Mouse (Mus musculus): ENCODE data around the gene Olfr1042. TPM values are rescaled to one million over a fixed set of nuclear protein-coding genes. Genes with fewer than 3 reads are reported as not detected.

The Olfr1042 gene
- polyA plus RNA-seq (2021; fragmentation: Nextera tagmentation), result not detected in 2 replicates
- long read RNA-seq, experiment 1, result 0 reads
- long read RNA-seq, experiment 2, result 0 reads

GRCm38 (mm10) chr2:86161738-86162137, at the start of gene Olfr1042:
TSS of gene Olfr1042 (minus strand) at chr2:86161838.

GRCm38 (mm10) chr2:86202909-86203308, 41.3 kb upstream of the Olfr1042 start, which contains the start of gene Olfr1045:
TSS of gene Olfr1045 (minus strand) at chr2:86203009.

GRCm38 (mm10) chr2:86185583-86185982, 23.9 kb upstream of the Olfr1042 start, which contains the start of gene Olfr52:
TSS of gene Olfr52 (minus strand) at chr2:86185683.

GRCm38 (mm10) chr2:86177720-86178119, 16.1 kb upstream of the Olfr1042 start, which contains the start of gene Olfr1044:
TSS of gene Olfr1044 (minus strand) at chr2:86177820.

GRCm38 (mm10) chr2:86167422-86167821, 5.8 kb upstream of the Olfr1042 start, which contains the start of gene Olfr1043:
TSS of gene Olfr1043 (minus strand) at chr2:86167522.

GRCm38 (mm10) chr2:86146632-86147031, 15.0 kb downstream of the Olfr1042 start, which contains the start of gene Olfr1040:
TSS of gene Olfr1040 (minus strand) at chr2:86146732.

GRCm38 (mm10) chr2:86135828-86136227, 25.8 kb downstream of the Olfr1042 start, which contains the start of gene Olfr1039:
TSS of gene Olfr1039 (minus strand) at chr2:86135928.

Other genes starting within 250 kb of the Olfr1042 start
- gene Olfr1025-ps1, start 246.6 kb downstream of the Olfr1042 start, polyA plus RNA-seq (2021; fragmentation: Nextera tagmentation), result not detected in 2 replicates
- not detected in 2 replicates for gene Olfr1026, start 240.3 kb downstream of the Olfr1042 start, polyA plus RNA-seq (2021; fragmentation: Nextera tagmentation)
- not detected in 2 replicates for gene Olfr1028, start 211.4 kb downstream of the Olfr1042 start, polyA plus RNA-seq (2021; fragmentation: Nextera tagmentation)
- gene Olfr1029, start 187.9 kb downstream of the Olfr1042 start, polyA plus RNA-seq (2021; fragmentation: Nextera tagmentation), result not detected in 2 replicates
- not detected in 2 replicates for gene Olfr1030, start 182.6 kb downstream of the Olfr1042 start, polyA plus RNA-seq (2021; fragmentation: Nextera tagmentation)
- gene Olfr1031, start 171.5 kb downstream of the Olfr1042 start, polyA plus RNA-seq (2021; fragmentation: Nextera tagmentation), result not detected in 2 replicates
- not detected in 2 replicates for gene Olfr1032, start 156.3 kb downstream of the Olfr1042 start, polyA plus RNA-seq (2021; fragmentation: Nextera tagmentation)
- not detected in 2 replicates for gene Olfr1033, start 141.2 kb downstream of the Olfr1042 start, polyA plus RNA-seq (2021; fragmentation: Nextera tagmentation)
- not detected in 2 replicates for gene Olfr1034, start 116.0 kb downstream of the Olfr1042 start, polyA plus RNA-seq (2021; fragmentation: Nextera tagmentation)
- not detected in 2 replicates for gene Olfr1036, start 87.8 kb downstream of the Olfr1042 start, polyA plus RNA-seq (2021; fragmentation: Nextera tagmentation)
- not detected in 2 replicates for gene Olfr1037, start 74.5 kb downstream of the Olfr1042 start, polyA plus RNA-seq (2021; fragmentation: Nextera tagmentation)
- gene Olfr1039, start 25.9 kb downstream of the Olfr1042 start, polyA plus RNA-seq (2021; fragmentation: Nextera tagmentation), result not detected in 2 replicates
- not detected in 2 replicates for gene Olfr1040, start 15.1 kb downstream of the Olfr1042 start, polyA plus RNA-seq (2021; fragmentation: Nextera tagmentation)
- not detected in 2 replicates for gene Olfr1043, start 5.7 kb upstream of the Olfr1042 start, polyA plus RNA-seq (2021; fragmentation: Nextera tagmentation)
- not detected in 2 replicates for gene Olfr1044, start 16.0 kb upstream of the Olfr1042 start, polyA plus RNA-seq (2021; fragmentation: Nextera tagmentation)
- gene Olfr52, start 23.8 kb upstream of the Olfr1042 start, polyA plus RNA-seq (2021; fragmentation: Nextera tagmentation), result not detected in 2 replicates
- not detected in 2 replicates for gene Olfr1045, start 41.2 kb upstream of the Olfr1042 start, polyA plus RNA-seq (2021; fragmentation: Nextera tagmentation)
- not detected in 2 replicates for gene Olfr1046, start 57.5 kb upstream of the Olfr1042 start, polyA plus RNA-seq (2021; fragmentation: Nextera tagmentation)
- not detected in 2 replicates for gene Olfr1047, start 69.6 kb upstream of the Olfr1042 start, polyA plus RNA-seq (2021; fragmentation: Nextera tagmentation)
- not detected in 2 replicates for gene Olfr1048, start 78.5 kb upstream of the Olfr1042 start, polyA plus RNA-seq (2021; fragmentation: Nextera tagmentation)
- not detected in 2 replicates for gene Olfr1049, start 96.5 kb upstream of the Olfr1042 start, polyA plus RNA-seq (2021; fragmentation: Nextera tagmentation)
- not detected in 2 replicates for gene Olfr1051, start 117.2 kb upstream of the Olfr1042 start, polyA plus RNA-seq (2021; fragmentation: Nextera tagmentation)
- not detected in 2 replicates for gene Olfr1052, start 130.6 kb upstream of the Olfr1042 start, polyA plus RNA-seq (2021; fragmentation: Nextera tagmentation)
- not detected in 2 replicates for gene Olfr1053, start 153.4 kb upstream of the Olfr1042 start, polyA plus RNA-seq (2021; fragmentation: Nextera tagmentation)
- gene Olfr1054, start 173.6 kb upstream of the Olfr1042 start, polyA plus RNA-seq (2021; fragmentation: Nextera tagmentation), result not detected in 2 replicates
- not detected in 2 replicates for gene Olfr1055, start 188.4 kb upstream of the Olfr1042 start, polyA plus RNA-seq (2021; fragmentation: Nextera tagmentation)
- gene Olfr1056, start 200.6 kb upstream of the Olfr1042 start, polyA plus RNA-seq (2021; fragmentation: Nextera tagmentation), result not detected in 2 replicates
- not detected in 2 replicates for gene Olfr1057, start 216.6 kb upstream of the Olfr1042 start, polyA plus RNA-seq (2021; fragmentation: Nextera tagmentation)
- gene Olfr1058, start 226.7 kb upstream of the Olfr1042 start, polyA plus RNA-seq (2021; fragmentation: Nextera tagmentation), result not detected in 2 replicates

All from layer of hippocampus, adult 6 months (tissue).